Mouse (Mus musculus): Measurements from ENCODE around the gene Med6.

Med6 gene

GRCm38 (mm10) chr12:81549286-81549685 lies 45.5 kb downstream of the Med6 start:
- 87% methylated on average over 3 of the region's 3 CpGs for WGBS

DNA sequence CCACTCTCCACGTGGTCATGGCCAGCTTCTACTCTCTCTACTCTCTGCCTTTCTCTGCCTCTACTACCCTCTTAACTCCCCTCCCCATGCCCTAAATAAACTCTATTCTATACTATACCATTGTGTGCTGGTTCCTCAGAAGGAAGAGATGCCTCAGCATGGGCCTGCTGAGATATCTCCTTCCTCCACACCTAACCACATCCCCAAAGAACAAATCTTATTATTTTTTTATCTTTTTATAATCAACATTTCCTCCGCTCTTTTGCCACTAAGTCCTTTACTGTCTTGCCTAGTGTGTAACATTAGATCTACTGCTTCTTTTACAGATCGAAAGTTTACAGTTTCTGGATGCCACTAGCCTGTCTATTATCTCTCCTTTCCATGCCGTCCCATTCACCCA lies 47.6 kb downstream of the Med6 start:
- 74% methylated on average over 4 of the region's 4 CpGs for WGBS

DNA sequence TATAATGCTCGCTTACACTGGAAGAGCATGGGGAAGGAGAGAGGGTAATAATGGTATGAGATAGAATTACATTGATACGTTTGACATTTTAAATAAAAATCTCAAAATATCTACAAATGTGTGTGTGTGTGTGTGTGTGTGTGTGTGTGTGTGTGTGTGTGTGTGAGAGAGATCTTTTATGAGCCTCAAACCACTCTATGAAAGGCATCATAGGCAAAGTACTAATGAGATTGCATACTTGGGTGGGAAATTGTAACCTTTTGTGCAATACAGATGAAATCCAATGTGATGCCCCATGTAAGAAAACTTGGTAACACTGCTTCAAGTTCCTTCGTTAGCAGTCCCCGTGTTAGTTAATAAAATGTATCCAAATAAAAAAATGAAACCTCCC lies 61.8 kb downstream of the Med6 start:
- 17% methylated on average over 4 of the region's 4 CpGs for WGBS

DNA sequence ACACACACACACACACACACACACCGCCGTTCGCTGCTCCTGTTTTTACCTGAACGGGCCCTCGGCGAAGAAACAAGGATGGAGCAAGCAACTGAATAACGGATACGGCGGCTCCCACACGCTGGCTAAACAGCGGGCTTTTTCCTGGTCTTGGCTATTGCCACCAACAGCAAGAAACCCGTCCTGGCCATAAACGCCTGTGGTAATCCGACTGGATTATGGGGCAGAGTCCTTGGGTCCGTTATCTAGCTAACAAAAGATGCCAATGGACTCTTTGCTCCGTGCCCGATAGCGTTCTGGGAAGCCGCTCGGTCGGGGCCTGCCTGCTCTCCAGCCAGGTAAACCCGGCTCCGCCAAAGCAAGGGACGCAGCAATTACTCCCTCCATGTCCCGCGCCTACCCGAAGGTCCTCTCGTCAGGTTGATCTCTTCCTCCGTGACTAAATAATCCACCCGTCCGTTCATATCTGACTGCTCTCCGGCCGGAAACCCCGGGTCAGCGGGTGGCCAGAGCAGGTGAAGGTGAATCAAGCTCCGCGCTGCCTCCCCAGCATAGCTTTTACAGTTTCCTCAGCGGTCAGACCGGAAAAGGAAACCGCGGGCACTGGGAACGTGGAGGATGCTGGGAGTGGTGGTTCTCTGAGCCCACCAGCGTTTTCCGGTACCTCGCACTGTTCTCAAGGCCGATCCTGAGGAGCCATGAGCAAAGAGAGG lies 62.3 kb downstream of the Med6 start, which contains the start of the genes Gm20498 and Synj2bp:
Gene Gm20498 (minus strand): TSS at position 590 of the 713 bp plus-strand sequence.
Gene Synj2bp (minus strand): TSS at position 596 of the 713 bp plus-strand sequence.
- under 1% methylated on average over 46 of the region's 46 CpGs for WGBS

DNA sequence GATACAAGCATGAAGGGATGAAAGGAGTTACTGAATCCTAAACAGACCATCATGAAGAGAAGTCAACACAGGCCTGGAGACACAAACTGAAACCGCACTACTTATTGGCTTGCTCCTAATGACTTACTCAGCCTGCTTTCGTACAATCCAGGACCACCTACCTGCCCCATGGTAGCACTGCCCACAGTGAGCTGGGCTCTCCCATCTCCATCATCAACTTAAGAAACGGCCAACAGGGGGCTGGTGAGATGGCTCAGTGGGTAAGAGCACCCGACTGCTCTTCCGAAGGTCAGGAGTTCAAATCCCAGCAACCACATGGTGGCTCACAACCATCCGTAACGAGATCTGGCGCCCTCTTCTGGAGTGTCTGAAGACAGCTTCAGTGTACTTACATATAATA lies 64.2 kb downstream of the Med6 start:
- WGBS, result 76% methylated on average over 8 of the region's 8 CpGs

Data from cerebral cortex, adult 2 months (tissue).